Mouse (Mus musculus) hindbrain, embryonic 11.5 days (tissue): ENCODE data around the gene Epas1. TPM values are rescaled to one million over a fixed set of nuclear protein-coding genes. Genes with fewer than 3 reads are reported as not detected.

Experiments
- ATAC-seq: fragments of 200-750 bp; cut with Nextera tagmentation; 2 replicates; pipeline ENCODE4 v1.8.0; 2017; ENCODE audit warnings: mild to moderate bottlenecking, moderate TSS enrichment, moderate library complexity; ENCODE audit not compliant: low FRiP score
- DNase-seq: peaks from one replicate; pipeline ENCODE4 v3.0.0-alpha.2; 2015; ENCODE audit warnings: low spot score
- H3K27ac ChIP-seq: fragments of 300-500 bp; sonication (generic); 2 replicates; pipeline ENCODE4 v1.5.1; 2014; ENCODE audit warnings: mild to moderate bottlenecking, low read depth, low read length
- H3K27me3 ChIP-seq: fragments of 300-500 bp; sonication (generic); 2 replicates; pipeline ENCODE4 v1.6.1; 2014; ENCODE audit warnings: mild to moderate bottlenecking, low read length, moderate library complexity, mixed read lengths; ENCODE audit not compliant: control insufficient read depth, insufficient read depth
- H3K36me3 ChIP-seq: fragments of 300-500 bp; sonication (generic); 2 replicates; pipeline ENCODE4 v1.6.1; 2014; ENCODE audit warnings: mild to moderate bottlenecking, low read length, moderate library complexity, mixed read lengths; ENCODE audit not compliant: control insufficient read depth, insufficient read depth
- H3K4me1 ChIP-seq: fragments of 300-500 bp; sonication (generic); replicated peaks from 2 replicates; pipeline ENCODE4 v1.6.1; 2014; ENCODE audit warnings: low read length, mixed read lengths; ENCODE audit not compliant: control insufficient read depth, insufficient read depth
- H3K4me2 ChIP-seq: fragments of 300-500 bp; sonication (generic); replicated peaks from 2 replicates; pipeline ENCODE4 v1.6.1; 2014; ENCODE audit warnings: mild to moderate bottlenecking, low read depth, low read length
- H3K4me3 ChIP-seq: fragments of 300-500 bp; sonication (generic); 2 replicates; pipeline ENCODE4 v1.5.1; 2014; ENCODE audit warnings: low read depth, low read length
- H3K9ac ChIP-seq: fragments of 300-500 bp; sonication (generic); 2 replicates; pipeline ENCODE4 v1.6.1; 2014; ENCODE audit warnings: low read depth, low read length
- H3K9me3 ChIP-seq: fragments of 300-500 bp; sonication (generic); 2 replicates; pipeline ENCODE4 v1.6.1; 2016; ENCODE audit warnings: low read length; ENCODE audit not compliant: control insufficient read depth
- WGBS: fragments of 180-500 bp; shearing (Covaris S2); extraction: QIAGEN DNeasy Blood & Tissue Kit; methylation state at CpG from one replicate; pipeline ENCODE4 v1.1.7; 2014; 5-methylcytosine and 5-hydroxymethylcytosine counted together
- polyA plus RNA-seq: library from polyadenylated mRNA; unstranded; fragments of >200 nt; fragmentation: Nextera tagmentation; extraction: Ambion mirVana; gene quantifications from 2 replicates; pipeline ENCODE4 v1.2.1, GENCODE M21; 2014

The Epas1 gene
- polyA plus RNA-seq, 1 experiment from 2014 or later = 6.4 TPM

GRCm38 (mm10) chr17:86802351-86802985, 49.0 kb downstream of the Epas1 start:
- no peak overlapping the region for H3K4me2 ChIP-seq
- no peak for DNase-seq
- H3K9ac ChIP-seq = no peak overlapping the region
- H3K27me3 ChIP-seq = no peaks in the 10 kb centered on the region
- ATAC-seq = no peak
- WGBS = 67% methylated on average over 9 of the region's 9 CpGs
- H3K4me3 ChIP-seq = no peak overlapping the region
- H3K9me3 ChIP-seq = no peaks in the 10 kb centered on the region
- no peaks in the 10 kb centered on the region for H3K36me3 ChIP-seq
- no peaks in the 10 kb centered on the region for H3K4me1 ChIP-seq
- no peak overlapping the region for H3K27ac ChIP-seq

- H3K4me1 ChIP-seq = no peaks in the 10 kb centered on the region
- H3K27me3 ChIP-seq = no peaks in the 10 kb centered on the region
- ATAC-seq (no peak), DNase-seq (no peak)
- H3K9me3 ChIP-seq = no peaks in the 10 kb centered on the region
- H3K27ac ChIP-seq = no peak overlapping the region
- H3K4me3 ChIP-seq = no peak overlapping the region
- H3K36me3 ChIP-seq = no peaks in the 10 kb centered on the region
- no peak overlapping the region for H3K9ac ChIP-seq
- WGBS = 79% methylated on average over 10 of the region's 10 CpGs
- H3K4me2 ChIP-seq = no peak overlapping the region
Measured at GRCm38 (mm10) chr17:86803147-86803546, 49.6 kb downstream of the Epas1 start.

GRCm38 (mm10) chr17:86803653-86804052, 50.2 kb downstream of the Epas1 start:
- DNase-seq (no peak), ATAC-seq (no peak)
- Histone ChIP-seq H3K27me3 (no peaks in the 10 kb centered on the region), H3K9me3 (no peaks in the 10 kb centered on the region), H3K4me1 (no peaks in the 10 kb centered on the region), H3K4me2 (no peak overlapping the region), H3K27ac (no peak overlapping the region), H3K9ac (no peak overlapping the region), H3K4me3 (no peak overlapping the region), H3K36me3 (no peaks in the 10 kb centered on the region)
- 89% methylated on average over 5 of the region's 5 CpGs for WGBS

GRCm38 (mm10) chr17:86812029-86812428, 58.5 kb downstream of the Epas1 start:
- Histone ChIP-seq H3K27me3 (no peaks in the 10 kb centered on the region), H3K27ac (no peak overlapping the region)

GRCm38 (mm10) chr17:86814320-86814719, 60.8 kb downstream of the Epas1 start:
- ATAC-seq = no peak
- no peak for DNase-seq
- no peaks in the 10 kb centered on the region for H3K36me3 ChIP-seq
- no peaks in the 10 kb centered on the region for H3K4me1 ChIP-seq
- H3K9me3 ChIP-seq = no peaks in the 10 kb centered on the region
- no peak overlapping the region for H3K9ac ChIP-seq
- no peak overlapping the region for H3K4me2 ChIP-seq
- 44% methylated on average over 1 of the region's 1 CpGs for WGBS
- no peaks in the 10 kb centered on the region for H3K27me3 ChIP-seq
- no peak overlapping the region for H3K4me3 ChIP-seq
- H3K27ac ChIP-seq = no peak overlapping the region

More at GRCm38 (mm10) chr17:86812029-86812428, 58.5 kb downstream of the Epas1 start:
- Histone ChIP-seq H3K9me3 (no peaks in the 10 kb centered on the region), H3K4me1 (no peaks in the 10 kb centered on the region), H3K4me2 (no peak overlapping the region), H3K9ac (no peak overlapping the region), H3K36me3 (no peaks in the 10 kb centered on the region), H3K4me3 (no peak overlapping the region)
- no peak for ATAC-seq
- WGBS = 5% methylated on average over 4 of the region's 4 CpGs
- peak; percentile 53 for DNase-seq

GRCm38 (mm10) chr17:86815016-86815865, 61.7 kb downstream of the Epas1 start:
- no peak overlapping the region for H3K4me2 ChIP-seq
- H3K27me3 ChIP-seq = no peaks in the 10 kb centered on the region
- no peaks in the 10 kb centered on the region for H3K36me3 ChIP-seq
- no peak for ATAC-seq
- 84% methylated on average over 24 of the region's 24 CpGs for WGBS
- DNase-seq = no peak
- H3K9me3 ChIP-seq = no peaks in the 10 kb centered on the region
- no peaks in the 10 kb centered on the region for H3K4me1 ChIP-seq
- no peak overlapping the region for H3K27ac ChIP-seq
- no peak overlapping the region for H3K4me3 ChIP-seq
- H3K9ac ChIP-seq = no peak overlapping the region

- no peak overlapping the region for H3K4me3 ChIP-seq
- H3K27me3 ChIP-seq = no peaks in the 10 kb centered on the region
- no peak overlapping the region for H3K4me2 ChIP-seq
- H3K36me3 ChIP-seq = no peaks in the 10 kb centered on the region
- no peak for ATAC-seq
- H3K27ac ChIP-seq = no peak overlapping the region
- H3K9ac ChIP-seq = no peak overlapping the region
- WGBS = 92% methylated on average over 8 of the region's 8 CpGs
- DNase-seq = no peak
- no peaks in the 10 kb centered on the region for H3K4me1 ChIP-seq
- H3K9me3 ChIP-seq = no peaks in the 10 kb centered on the region
Measured at GRCm38 (mm10) chr17:86822017-86822737, 68.7 kb downstream of the Epas1 start.

- DNase-seq = no peak
Measured at GRCm38 (mm10) chr17:86824502-86825162, 71.1 kb downstream of the Epas1 start.

More at GRCm38 (mm10) chr17:86824502-86825162, 71.1 kb downstream of the Epas1 start:
- Histone ChIP-seq H3K27me3 (no peaks in the 10 kb centered on the region), H3K4me3 (no peak overlapping the region), H3K9me3 (no peaks in the 10 kb centered on the region), H3K36me3 (no peaks in the 10 kb centered on the region), H3K27ac (no peak overlapping the region), H3K4me1 (no peaks in the 10 kb centered on the region), H3K9ac (no peak overlapping the region), H3K4me2 (no peak overlapping the region)
- WGBS = 93% methylated on average over 18 of the region's 18 CpGs
- no peak for ATAC-seq
